Mouse (Mus musculus) hindbrain, embryonic 16.5 days (tissue): ENCODE results near the gene Blm. TPM values are rescaled to one million over a fixed set of nuclear protein-coding genes. Genes with fewer than 3 reads are reported as not detected.

Experiments used
- ATAC-seq: fragments of 200-750 bp; cut with Nextera tagmentation; 2 replicates; pipeline ENCODE4 v1.8.0; 2017; ENCODE audit warnings: moderate TSS enrichment, moderate library complexity
- H3K27ac ChIP-seq: fragments of 300-500 bp; sonication (generic); 2 replicates; pipeline ENCODE4 v1.5.1; 2014; ENCODE audit warnings: low read depth, mild to moderate bottlenecking, control low read depth, low read length, moderate library complexity
- H3K27me3 ChIP-seq: fragments of 300-500 bp; sonication (generic); replicated peaks from 2 replicates; pipeline ENCODE4 v1.6.1; 2014; ENCODE audit warnings: low read length; ENCODE audit not compliant: control insufficient read depth, insufficient read depth
- H3K36me3 ChIP-seq: fragments of 300-500 bp; sonication (generic); 2 replicates; pipeline ENCODE4 v1.6.1; 2014; ENCODE audit warnings: mild to moderate bottlenecking, low read length, moderate library complexity, mixed read lengths; ENCODE audit not compliant: control insufficient read depth, insufficient read depth
- H3K4me1 ChIP-seq: fragments of 300-500 bp; sonication (generic); 2 replicates; pipeline ENCODE4 v1.6.1; 2014; ENCODE audit warnings: low read depth, low read length; ENCODE audit not compliant: control insufficient read depth, insufficient read depth
- H3K4me2 ChIP-seq: fragments of 300-500 bp; sonication (generic); 2 replicates; pipeline ENCODE4 v1.6.1; 2014; ENCODE audit warnings: mild to moderate bottlenecking, low read length, control low read depth, moderate library complexity
- H3K4me3 ChIP-seq: fragments of 300-500 bp; sonication (generic); 2 replicates; pipeline ENCODE4 v1.5.1; 2014; ENCODE audit warnings: mild to moderate bottlenecking, low read length, control low read depth, moderate library complexity
- H3K9ac ChIP-seq: fragments of 300-500 bp; sonication (generic); 2 replicates; pipeline ENCODE4 v1.6.1; 2014; ENCODE audit warnings: low read depth, mild to moderate bottlenecking, control low read depth, low read length, moderate library complexity
- H3K9me3 ChIP-seq: fragments of 300-500 bp; sonication (generic); 2 replicates; pipeline ENCODE4 v1.6.1; 2014; ENCODE audit warnings: mild to moderate bottlenecking, low read length, moderate library complexity; ENCODE audit not compliant: control insufficient read depth
- WGBS: fragments of 180-500 bp; shearing (Covaris S2); extraction: QIAGEN DNeasy Blood & Tissue Kit; methylation state at CpG from one replicate; pipeline ENCODE4 v1.1.7; 2014; 5-methylcytosine and 5-hydroxymethylcytosine counted together
- polyA plus RNA-seq: library from polyadenylated mRNA; unstranded; fragments of >200 nt; fragmentation: Nextera tagmentation; extraction: Ambion mirVana; gene quantifications from 2 replicates; pipeline ENCODE4 v1.2.1, GENCODE M21; 2015

The Blm gene
- polyA plus RNA-seq, 1 experiment from 2014 or later, result 7.3 TPM

DNA sequence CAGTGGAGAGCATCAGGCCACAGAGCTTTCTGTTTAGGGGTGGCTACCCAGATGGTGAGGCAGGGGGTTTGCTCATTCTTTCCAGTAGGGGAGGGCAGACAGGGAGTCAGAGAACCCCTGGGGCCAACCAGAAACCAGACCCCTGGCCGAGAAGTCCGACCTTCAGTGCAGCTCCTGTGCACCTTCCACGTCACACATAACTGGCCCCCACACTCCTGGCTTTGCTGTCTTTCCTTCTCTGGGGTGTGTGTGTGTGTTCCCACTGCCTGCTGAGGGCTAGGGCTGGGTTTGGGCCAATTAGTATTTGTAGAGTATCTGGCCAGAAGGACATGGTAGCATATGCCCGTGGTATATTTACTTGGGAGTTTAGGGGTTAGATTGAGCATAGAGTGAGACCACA, 84.6 kb downstream of the Blm start:
- H3K27ac ChIP-seq, result no peak overlapping the region
- H3K4me2 ChIP-seq, result no peak overlapping the region
- WGBS, result 83% methylated on average over 4 of the region's 4 CpGs
- H3K9me3 ChIP-seq, result no peaks in the 10 kb centered on the region
- no peak overlapping the region for H3K4me3 ChIP-seq
- H3K36me3 ChIP-seq, result no peaks in the 10 kb centered on the region
- no peaks in the 10 kb centered on the region for H3K4me1 ChIP-seq
- no peak for ATAC-seq
- no peak overlapping the region for H3K9ac ChIP-seq
- H3K27me3 ChIP-seq, result no peaks in the 10 kb centered on the region

GRCm38 (mm10) chr7:80449620-80450091, 85.3 kb downstream of the Blm start:
- Histone ChIP-seq H3K4me2 (no peak overlapping the region), H3K4me1 (no peaks in the 10 kb centered on the region), H3K27ac (no peak overlapping the region), H3K9ac (no peak overlapping the region), H3K27me3 (no peaks in the 10 kb centered on the region), H3K9me3 (no peaks in the 10 kb centered on the region), H3K36me3 (no peaks in the 10 kb centered on the region), H3K4me3 (no peak overlapping the region)
- no peak for ATAC-seq
- WGBS, result 80% methylated on average over 6 of the region's 6 CpGs

GRCm38 (mm10) chr7:80447336-80447735, 87.6 kb downstream of the Blm start:
- Histone ChIP-seq H3K9me3 (no peaks in the 10 kb centered on the region), H3K9ac (no peak overlapping the region), H3K4me1 (no peaks in the 10 kb centered on the region), H3K27ac (no peak overlapping the region), H3K4me2 (no peak overlapping the region), H3K4me3 (no peak overlapping the region), H3K27me3 (no peaks in the 10 kb centered on the region), H3K36me3 (no peaks in the 10 kb centered on the region)
- WGBS, result 95% methylated on average over 8 of the region's 8 CpGs
- no peak for ATAC-seq

DNA sequence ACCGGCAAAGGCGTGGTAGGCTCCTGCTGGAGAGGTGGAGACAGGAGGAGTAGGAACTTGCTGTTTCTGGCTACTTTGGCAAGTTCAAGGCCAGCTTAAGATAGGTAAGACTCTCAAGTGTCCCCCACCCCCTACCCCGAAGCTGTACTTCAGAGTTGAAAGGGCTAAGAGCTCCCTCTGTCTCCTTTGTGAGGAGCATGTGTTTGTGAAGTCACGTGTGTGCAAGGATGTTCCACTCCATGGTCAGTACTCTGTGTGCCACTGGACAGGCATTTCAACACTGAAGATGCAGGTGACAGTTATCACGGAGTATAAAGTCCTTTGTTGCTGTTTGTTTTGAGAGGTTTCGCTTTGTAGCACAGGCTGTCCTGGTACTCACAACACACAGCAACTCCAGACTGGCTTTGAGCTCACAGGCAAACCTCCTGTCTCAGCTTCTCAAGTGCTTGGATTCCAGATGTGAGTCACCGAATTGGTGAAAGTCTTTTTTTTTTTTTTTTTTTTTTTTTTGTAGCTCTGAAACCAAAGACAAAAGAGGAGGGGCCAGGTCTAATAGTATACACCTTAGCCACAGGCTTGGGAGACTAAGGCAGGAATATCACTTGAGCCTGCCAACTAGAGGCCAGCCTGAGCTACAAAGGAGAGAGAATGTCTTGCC, 88.6 kb downstream of the Blm start:
- Histone ChIP-seq H3K27ac (no peak overlapping the region), H3K4me2 (no peak overlapping the region), H3K4me1 (no peaks in the 10 kb centered on the region), H3K36me3 (no peaks in the 10 kb centered on the region), H3K9me3 (no peaks in the 10 kb centered on the region), H3K27me3 (no peaks in the 10 kb centered on the region), H3K4me3 (no peak overlapping the region), H3K9ac (no peak overlapping the region)
- no peak for ATAC-seq
- 87% methylated on average over 7 of the region's 7 CpGs for WGBS

DNA sequence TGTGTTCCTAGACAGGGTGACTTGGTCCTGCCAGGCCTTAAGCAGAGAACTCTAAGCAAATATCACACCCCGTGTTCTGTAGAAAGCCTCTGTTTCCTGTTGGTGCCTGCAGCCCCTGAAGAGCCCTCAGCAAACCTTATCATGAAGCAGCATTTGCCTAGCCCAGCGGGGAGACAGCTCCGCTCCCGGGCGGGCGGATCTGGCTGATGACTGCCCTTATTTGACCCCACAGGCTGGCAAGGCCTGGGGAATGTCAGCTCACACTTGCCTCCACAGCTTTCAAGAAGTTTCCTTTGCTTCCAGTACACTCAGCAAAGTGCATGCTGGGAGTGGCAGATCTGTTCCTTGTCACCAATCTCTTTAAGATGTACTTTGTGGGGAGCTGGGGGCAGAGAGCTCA, 89.4 kb downstream of the Blm start:
- Histone ChIP-seq H3K27ac (no peak overlapping the region), H3K4me3 (no peak overlapping the region), H3K4me2 (no peak overlapping the region), H3K9ac (no peak overlapping the region), H3K36me3 (no peaks in the 10 kb centered on the region), H3K4me1 (no peaks in the 10 kb centered on the region), H3K9me3 (no peaks in the 10 kb centered on the region), H3K27me3 (no peaks in the 10 kb centered on the region)
- 62% methylated on average over 6 of the region's 6 CpGs for WGBS
- no peak for ATAC-seq

DNA sequence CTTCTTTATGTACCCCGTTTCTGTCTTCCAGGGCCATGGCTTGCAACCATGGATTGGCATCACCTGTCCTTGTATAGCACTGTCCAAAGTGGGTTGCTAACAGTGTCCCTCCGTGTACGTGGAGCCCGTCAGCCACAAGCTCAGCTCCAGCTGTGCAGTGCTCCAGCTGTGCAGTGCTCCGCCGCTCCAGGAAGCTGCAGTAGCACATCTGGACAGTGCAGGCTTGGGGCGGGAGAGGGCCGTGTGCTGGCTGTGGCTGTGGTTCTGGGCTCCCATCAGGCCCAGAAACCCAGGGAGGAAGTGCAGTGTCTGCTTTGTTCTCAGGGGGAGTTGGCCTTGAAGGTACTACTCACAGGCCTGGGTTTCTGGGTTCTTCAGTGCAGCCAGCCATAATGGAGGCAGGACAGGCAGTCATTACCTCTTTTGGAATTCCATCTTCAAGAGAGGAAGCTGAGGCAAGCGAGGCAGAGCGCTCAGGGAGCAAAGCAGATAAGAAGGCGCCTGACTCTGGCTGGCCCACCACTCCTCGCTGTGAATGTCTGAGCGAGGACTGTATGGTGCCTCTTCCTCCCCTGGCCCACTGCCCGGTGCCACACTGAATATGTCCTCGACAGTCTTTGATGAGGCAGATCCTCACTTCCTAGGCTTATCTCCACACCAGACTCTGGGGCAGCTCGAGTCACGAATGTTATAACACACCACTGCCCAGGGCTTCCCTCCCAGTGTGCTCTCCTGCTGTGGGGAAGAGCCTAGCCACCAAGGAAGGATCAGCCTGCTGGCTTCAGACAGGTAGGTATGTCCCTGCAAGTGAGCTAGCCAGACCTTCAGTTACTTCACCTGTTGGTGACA, 90.3 kb downstream of the Blm start:
- no peaks in the 10 kb centered on the region for H3K27me3 ChIP-seq
- no peak overlapping the region for H3K4me2 ChIP-seq
- H3K4me3 ChIP-seq, result no peak overlapping the region
- no peak overlapping the region; the same call in 1 of the 2 replicates for H3K9ac ChIP-seq
- H3K9me3 ChIP-seq, result no peaks in the 10 kb centered on the region
- no peaks in the 10 kb centered on the region for H3K36me3 ChIP-seq
- 64% methylated on average over 17 of the region's 17 CpGs for WGBS
- no peak for ATAC-seq
- no peak overlapping the region for H3K27ac ChIP-seq
- no peaks in the 10 kb centered on the region for H3K4me1 ChIP-seq

GRCm38 (mm10) chr7:80443124-80443523, 91.8 kb downstream of the Blm start:
- Histone ChIP-seq H3K36me3 (no peaks in the 10 kb centered on the region), H3K27me3 (no peaks in the 10 kb centered on the region), H3K9ac (no peak overlapping the region), H3K4me2 (no peak overlapping the region), H3K4me3 (no peak overlapping the region), H3K4me1 (no peaks in the 10 kb centered on the region; the same call in 1 of the 2 replicates), H3K27ac (no peak overlapping the region), H3K9me3 (no peaks in the 10 kb centered on the region)
- WGBS, result 72% methylated on average over 3 of the region's 3 CpGs
- ATAC-seq, result no peak

GRCm38 (mm10) chr7:80441986-80442904, 92.7 kb downstream of the Blm start:
- no peak overlapping the region for H3K4me3 ChIP-seq
- H3K9me3 ChIP-seq, result no peaks in the 10 kb centered on the region
- H3K36me3 ChIP-seq, result no peaks in the 10 kb centered on the region
- no peaks in the 10 kb centered on the region; the same call in 1 of the 2 replicates for H3K4me1 ChIP-seq
- no peak overlapping the region for H3K27ac ChIP-seq
- no peaks in the 10 kb centered on the region for H3K27me3 ChIP-seq
- ATAC-seq, result peak; percentile 43; the same call in 1 of the 2 replicates
- 70% methylated on average over 11 of the region's 11 CpGs for WGBS
- no peak overlapping the region for H3K9ac ChIP-seq
- no peak overlapping the region for H3K4me2 ChIP-seq
